Mouse (Mus musculus): ENCODE measurements around the gene Irak2. TPM values are rescaled to one million over a fixed set of nuclear protein-coding genes. Genes with fewer than 3 reads are reported as not detected.

The Irak2 gene
- 45.9 TPM for polyA plus RNA-seq (2012; fragmentation: generic; extraction: Trizol)
- long read RNA-seq, experiment 1, transcript Irak2-207 (2 exons, 573 nt) = major isoform, 12 of 16 reads
- long read RNA-seq, experiment 1, partial matches to known transcripts = 0 of 16 reads
- long read RNA-seq, experiment 1, other reads (novel, unspliced or antisense) = 2 of 16 reads
- long read RNA-seq, experiment 2, transcript Irak2-201 (13 exons, 3,196 nt) = minor isoform, 5 of 82 reads
- long read RNA-seq, experiment 2, transcript Irak2-207 (2 exons, 573 nt) = major isoform, 72 of 82 reads
- long read RNA-seq, experiment 2, partial matches to known transcripts = 2 of 82 reads
- long read RNA-seq, experiment 2, other reads (novel, unspliced or antisense) = 3 of 82 reads

DNA sequence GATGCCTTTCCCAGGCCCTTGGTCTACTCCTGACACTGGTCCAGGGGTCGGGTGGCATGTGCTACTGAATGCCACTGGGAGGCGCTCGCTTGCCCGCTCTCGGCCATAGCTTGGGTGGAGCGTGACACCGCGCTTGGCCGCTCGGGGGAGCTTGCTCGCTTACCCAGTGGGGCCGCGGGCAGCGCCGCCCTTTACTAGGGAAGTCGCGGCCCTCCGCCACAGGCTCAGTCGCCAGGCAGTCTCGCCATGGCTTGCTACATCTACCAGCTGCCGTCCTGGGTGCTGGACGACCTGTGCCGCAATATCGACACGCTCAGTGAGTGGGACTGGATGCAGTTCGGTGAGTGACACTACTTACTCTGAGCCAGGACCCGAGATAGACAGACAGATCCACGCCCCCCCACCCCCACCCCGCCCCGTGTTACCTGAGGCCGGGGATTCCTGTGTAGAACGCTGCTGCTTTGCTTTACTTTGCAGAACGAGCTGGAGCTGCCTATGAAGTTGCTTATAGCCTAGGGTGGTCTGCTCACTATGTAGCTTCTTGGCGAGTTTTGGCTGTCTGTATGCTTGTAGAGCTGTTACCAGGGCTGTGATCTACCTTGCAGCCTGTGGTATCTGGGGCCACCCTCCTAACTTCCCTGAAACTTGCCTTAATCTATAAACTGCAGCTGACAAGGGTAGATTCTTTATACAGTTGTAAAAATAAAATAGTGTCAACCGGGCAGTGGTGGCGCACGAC is at the start of gene Irak2:
Gene Irak2, plus strand, starts transcription at position 166 of the 739 bp plus-strand sequence.
- Histone ChIP-seq H3K27me3 (ENCODE audit: control insufficient read depth, insufficient read depth, insufficient read length) (no peaks in the 10 kb centered on the region), H3K79me2 (ENCODE audit: control insufficient read depth, insufficient read depth) (no peaks in the 10 kb centered on the region), H3K4me3 (ENCODE audit: insufficient read depth, poor library complexity, severe bottlenecking) (peak within 1 kb of the TSS; percentile 29), H3K36me3 (ENCODE audit: control insufficient read depth, insufficient read depth) (no peaks in the 10 kb centered on the region), H3K79me3 (ENCODE audit: low read depth) (no peaks in the 10 kb centered on the region), H3ac (ENCODE audit: control insufficient read depth, insufficient read length, low read depth) (peak within 1 kb of the TSS; percentile 77)
- TF ChIP-seq MAX (IDR thresholded peaks at IDR 0.05) (peak; percentile 94), CTCF (IDR thresholded peaks at IDR 0.05; ENCODE audit: control insufficient read depth, insufficient read depth, insufficient read length) (peak; percentile 99), USF1 (IDR thresholded peaks at IDR 0.05; ENCODE audit: low read depth) (no peak)

DNA sequence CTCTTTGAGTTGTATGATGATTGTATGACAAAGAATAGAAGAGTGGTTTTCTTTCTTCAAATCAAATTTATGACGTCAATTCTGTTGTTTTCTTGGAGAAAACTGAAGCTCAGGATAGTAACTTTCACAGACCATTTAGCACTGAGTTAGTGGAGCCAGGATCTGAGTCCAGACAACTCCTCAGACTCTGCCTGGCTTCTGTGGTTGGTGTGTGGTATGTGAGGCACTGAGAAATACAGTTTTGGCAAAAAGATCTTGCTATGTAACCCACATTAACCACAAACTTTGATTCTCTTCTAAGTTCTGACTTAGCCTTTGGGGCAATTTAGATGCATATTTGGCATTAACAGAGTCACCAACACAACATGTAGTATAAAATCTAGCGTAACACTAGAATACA is 45.6 kb upstream of the Irak2 start:
- Histone ChIP-seq H3K27me3 (ENCODE audit: control insufficient read depth, insufficient read depth, insufficient read length) (no peaks in the 10 kb centered on the region), H3K79me3 (ENCODE audit: low read depth) (no peaks in the 10 kb centered on the region), H3K36me3 (ENCODE audit: control insufficient read depth, insufficient read depth) (peaks cover 28% of the 10 kb centered on the region), H3ac (ENCODE audit: control insufficient read depth, insufficient read length, low read depth) (no peak overlapping the region), H3K79me2 (ENCODE audit: control insufficient read depth, insufficient read depth) (no peaks in the 10 kb centered on the region), H3K4me3 (ENCODE audit: insufficient read depth, poor library complexity, severe bottlenecking) (no peak overlapping the region)
- TF ChIP-seq MYOG (IDR thresholded peaks at IDR 0.05; ENCODE audit: control insufficient read depth, extremely low read depth, insufficient read length) (no peak), FOSL1 (IDR thresholded peaks at IDR 0.05; ENCODE audit: insufficient read depth, low read length, poor library complexity, severe bottlenecking) (no peak), CTCF (IDR thresholded peaks at IDR 0.05; ENCODE audit: control insufficient read depth, insufficient read depth, insufficient read length) (no peak), MYOD1 (IDR thresholded peaks at IDR 0.05; ENCODE audit: control insufficient read depth, insufficient read length, low read depth) (no peak), MAX (IDR thresholded peaks at IDR 0.05) (no peak), USF1 (IDR thresholded peaks at IDR 0.05; ENCODE audit: low read depth) (no peak), CEBPB (IDR thresholded peaks at IDR 0.05; ENCODE audit: low read depth) (no peak)

DNA sequence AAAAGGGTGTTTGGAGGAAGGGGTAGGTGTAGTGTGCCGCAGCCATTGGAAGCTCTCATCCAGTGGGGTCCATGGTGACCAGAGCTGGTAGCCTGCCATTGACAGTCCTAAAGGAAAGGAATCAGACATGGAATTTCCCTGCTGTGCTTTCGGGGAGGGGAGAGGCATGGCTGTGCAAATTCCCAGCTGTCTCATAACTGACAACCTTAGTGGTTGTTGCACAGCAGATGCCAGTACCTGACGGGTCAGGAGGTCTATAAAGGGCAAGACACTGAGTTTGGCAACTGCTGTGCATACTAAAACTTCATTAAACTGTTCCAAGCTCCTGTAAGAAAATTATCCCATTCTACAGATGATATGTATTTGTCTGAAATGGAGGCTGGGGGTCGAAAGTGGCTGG is 40.3 kb upstream of the Irak2 start:
- TF ChIP-seq CEBPB (IDR thresholded peaks at IDR 0.05; ENCODE audit: low read depth) (no peak), MAX (IDR thresholded peaks at IDR 0.05) (no peak), MYOG (IDR thresholded peaks at IDR 0.05; ENCODE audit: control insufficient read depth, extremely low read depth, insufficient read length) (no peak), MYOD1 (IDR thresholded peaks at IDR 0.05; ENCODE audit: control insufficient read depth, insufficient read length, low read depth) (no peak), USF1 (IDR thresholded peaks at IDR 0.05; ENCODE audit: low read depth) (no peak), FOSL1 (IDR thresholded peaks at IDR 0.05; ENCODE audit: insufficient read depth, low read length, poor library complexity, severe bottlenecking) (no peak), CTCF (IDR thresholded peaks at IDR 0.05; ENCODE audit: control insufficient read depth, insufficient read depth, insufficient read length) (no peak)
- H3K4me3 ChIP-seq (ENCODE audit: insufficient read depth, poor library complexity, severe bottlenecking) = no peak overlapping the region
- no peaks in the 10 kb centered on the region for H3K79me3 ChIP-seq (ENCODE audit: low read depth)
- no peak overlapping the region for H3ac ChIP-seq (ENCODE audit: control insufficient read depth, insufficient read length, low read depth)
- peaks cover 24% of the 10 kb centered on the region for H3K36me3 ChIP-seq (ENCODE audit: control insufficient read depth, insufficient read depth)
- H3K79me2 ChIP-seq (ENCODE audit: control insufficient read depth, insufficient read depth) = no peaks in the 10 kb centered on the region
- H3K27me3 ChIP-seq (ENCODE audit: control insufficient read depth, insufficient read depth, insufficient read length) = no peaks in the 10 kb centered on the region

DNA sequence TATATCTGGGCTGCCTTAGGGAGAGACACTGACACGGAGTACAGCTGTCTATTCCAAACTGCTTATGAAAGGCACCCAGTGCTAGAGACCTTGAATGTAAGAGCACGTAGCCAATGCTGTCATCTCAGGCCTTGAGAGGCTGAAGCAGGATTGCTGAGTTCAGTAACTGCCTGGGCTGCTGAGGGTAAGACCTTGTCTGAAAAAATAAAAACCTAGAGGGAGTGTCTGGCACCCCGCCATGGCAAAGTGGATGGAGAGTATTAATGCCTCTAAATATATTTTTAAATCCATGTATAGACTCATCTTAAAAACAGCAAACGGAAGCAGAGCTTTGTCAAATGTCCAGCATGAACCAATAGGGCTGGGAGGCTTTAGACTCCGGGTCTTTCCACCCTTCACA is 38.4 kb upstream of the Irak2 start:
- Histone ChIP-seq H3K36me3 (ENCODE audit: control insufficient read depth, insufficient read depth) (peaks cover 18% of the 10 kb centered on the region), H3K27me3 (ENCODE audit: control insufficient read depth, insufficient read depth, insufficient read length) (no peaks in the 10 kb centered on the region), H3K79me2 (ENCODE audit: control insufficient read depth, insufficient read depth) (peaks cover 5% of the 10 kb centered on the region), H3K79me3 (ENCODE audit: low read depth) (no peaks in the 10 kb centered on the region), H3K4me3 (ENCODE audit: insufficient read depth, poor library complexity, severe bottlenecking) (no peak overlapping the region), H3ac (ENCODE audit: control insufficient read depth, insufficient read length, low read depth) (no peak overlapping the region)
- TF ChIP-seq USF1 (IDR thresholded peaks at IDR 0.05; ENCODE audit: low read depth) = no peak
- TF ChIP-seq MYOD1 (IDR thresholded peaks at IDR 0.05; ENCODE audit: control insufficient read depth, insufficient read length, low read depth) = no peak
- no peak for TF ChIP-seq MAX (IDR thresholded peaks at IDR 0.05)
- TF ChIP-seq MYOG (IDR thresholded peaks at IDR 0.05; ENCODE audit: control insufficient read depth, extremely low read depth, insufficient read length) = no peak
- TF ChIP-seq CEBPB (IDR thresholded peaks at IDR 0.05; ENCODE audit: low read depth) = no peak
- TF ChIP-seq CTCF (IDR thresholded peaks at IDR 0.05; ENCODE audit: control insufficient read depth, insufficient read depth, insufficient read length) = no peak
- no peak for TF ChIP-seq FOSL1 (IDR thresholded peaks at IDR 0.05; ENCODE audit: insufficient read depth, low read length, poor library complexity, severe bottlenecking)

DNA sequence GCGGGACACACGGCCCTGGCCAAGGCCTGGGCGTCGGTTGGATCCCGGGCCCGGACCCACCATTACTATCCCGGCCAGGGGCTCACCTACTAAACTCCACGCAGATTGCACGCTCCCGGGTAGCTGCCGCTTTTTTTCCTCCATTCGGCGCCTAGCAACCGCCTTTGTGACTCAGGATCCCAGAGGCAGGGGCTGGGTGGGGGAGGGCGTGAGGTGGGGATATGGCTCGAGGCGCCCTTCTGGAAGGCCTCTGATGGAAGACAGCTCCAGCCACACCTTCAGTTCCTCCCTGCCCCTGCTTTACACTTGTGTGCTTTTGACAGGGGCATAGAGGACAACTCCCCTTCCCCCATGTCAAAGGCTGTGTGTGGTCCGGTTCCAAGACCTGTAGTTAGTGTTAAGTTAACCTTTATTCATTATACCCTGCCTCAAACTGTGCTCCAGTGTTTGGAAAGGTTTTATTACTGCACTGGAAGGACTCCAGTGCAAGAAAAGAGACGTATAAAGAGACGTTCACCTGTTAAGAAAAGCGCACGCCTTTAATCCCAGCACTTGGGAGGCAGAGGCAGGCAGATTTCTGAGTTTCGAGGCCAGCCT is 37.6 kb upstream of the Irak2 start, which contains the start of gene Fancd2os:
Gene Fancd2os, minus strand, starts transcription at position 173 of the 597 bp plus-strand sequence.
- TF ChIP-seq CTCF (IDR thresholded peaks at IDR 0.05; ENCODE audit: control insufficient read depth, insufficient read depth, insufficient read length) (no peak), MYOD1 (IDR thresholded peaks at IDR 0.05; ENCODE audit: control insufficient read depth, insufficient read length, low read depth) (no peak), FOSL1 (IDR thresholded peaks at IDR 0.05; ENCODE audit: insufficient read depth, low read length, poor library complexity, severe bottlenecking) (no peak), CEBPB (IDR thresholded peaks at IDR 0.05; ENCODE audit: low read depth) (no peak), USF1 (IDR thresholded peaks at IDR 0.05; ENCODE audit: low read depth) (no peak), MYOG (IDR thresholded peaks at IDR 0.05; ENCODE audit: control insufficient read depth, extremely low read depth, insufficient read length) (no peak), MAX (IDR thresholded peaks at IDR 0.05) (no peak)
- Histone ChIP-seq H3K79me2 (ENCODE audit: control insufficient read depth, insufficient read depth) (peaks cover 13% of the 10 kb centered on the region), H3K27me3 (ENCODE audit: control insufficient read depth, insufficient read depth, insufficient read length) (no peaks in the 10 kb centered on the region), H3K79me3 (ENCODE audit: low read depth) (peaks cover 8% of the 10 kb centered on the region), H3K36me3 (ENCODE audit: control insufficient read depth, insufficient read depth) (peaks cover 16% of the 10 kb centered on the region), H3K4me3 (ENCODE audit: insufficient read depth, poor library complexity, severe bottlenecking) (no peak within 1 kb of the TSS), H3ac (ENCODE audit: control insufficient read depth, insufficient read length, low read depth) (no peak within 1 kb of the TSS)

All from C2C12 (cell line).